Mouse (Mus musculus) heart, embryonic 15.5 days (tissue): ENCODE results near the gene Bcap29. TPM values are rescaled to one million over a fixed set of nuclear protein-coding genes. Genes with fewer than 3 reads are reported as not detected.
"Not testable (repeated sequence)": the region's sequence is repeated elsewhere in the genome, so short reads cannot be mapped to it uniquely, and the experiment has no call there.

Experiments
- ATAC-seq: fragments of 200-750 bp; cut with Nextera tagmentation; replicated peaks from 2 replicates; pipeline ENCODE4 v1.8.0; 2017; ENCODE audit warnings: low read depth, moderate TSS enrichment; ENCODE audit not compliant: insufficient number of reproducible peaks, insufficient read depth, low FRiP score
- H3K27ac ChIP-seq: fragments of 300-500 bp; sonication (generic); 2 replicates; pipeline ENCODE4 v1.5.1; 2015; ENCODE audit warnings: mild to moderate bottlenecking, inconsistent platforms
- H3K27me3 ChIP-seq: fragments of 300-500 bp; sonication (generic); 2 replicates; pipeline ENCODE4 v1.6.1; 2015; ENCODE audit warnings: inconsistent platforms
- H3K36me3 ChIP-seq: fragments of 300-500 bp; sonication (generic); 2 replicates; pipeline ENCODE4 v1.6.1; 2015; ENCODE audit warnings: mild to moderate bottlenecking, inconsistent platforms
- H3K4me1 ChIP-seq: fragments of 300-500 bp; sonication (generic); replicated peaks from 2 replicates; pipeline ENCODE4 v1.6.1; 2015; ENCODE audit warnings: inconsistent platforms
- H3K4me2 ChIP-seq: fragments of 300-500 bp; sonication (generic); 2 replicates; pipeline ENCODE4 v1.6.1; 2015; ENCODE audit warnings: inconsistent platforms, mild to moderate bottlenecking, moderate library complexity
- H3K4me3 ChIP-seq: fragments of 300-500 bp; sonication (generic); 2 replicates; pipeline ENCODE4 v1.5.1; 2015; ENCODE audit warnings: mild to moderate bottlenecking, inconsistent platforms
- H3K9ac ChIP-seq: fragments of 300-500 bp; sonication (generic); 2 replicates; pipeline ENCODE4 v1.6.1; 2015; ENCODE audit warnings: mild to moderate bottlenecking, inconsistent platforms
- H3K9me3 ChIP-seq: fragments of 300-500 bp; sonication (generic); replicated peaks from 2 replicates; pipeline ENCODE4 v1.6.1; 2016; ENCODE audit warnings: inconsistent platforms
- WGBS: fragments of 180-500 bp; shearing (Covaris S2); methylation state at CpG from one replicate; pipeline ENCODE4 v1.1.7; 2015; ENCODE audit warnings: mixed read lengths; 5-methylcytosine and 5-hydroxymethylcytosine counted together
- polyA plus RNA-seq: library from polyadenylated mRNA; unstranded; fragments of >200 nt; fragmentation: Nextera tagmentation; extraction: Ambion mirVana; gene quantifications from 2 replicates; pipeline ENCODE4 v1.2.1, GENCODE M21; 2015

Gene Bcap29
- polyA plus RNA-seq, 1 experiment from 2014 or later, result 42.4 TPM

- Histone ChIP-seq H3K4me2 (no peak overlapping the region), H3K4me3 (no peak overlapping the region), H3K4me1 (no peaks in the 10 kb centered on the region; the same call in 1 of the 2 replicates), H3K27me3 (no peaks in the 10 kb centered on the region), H3K36me3 (no peaks in the 10 kb centered on the region), H3K27ac (no peak overlapping the region), H3K9ac (no peak overlapping the region), H3K9me3 (no peaks in the 10 kb centered on the region)
- ATAC-seq, result no peak
- WGBS, result 77% methylated on average over 8 of the region's 8 CpGs
These were observed 55.6 kb downstream of the Bcap29 start for GRCm38 (mm10) chr12:31578691-31579476.

GRCm38 (mm10) chr12:31574506-31574905 lies 60.0 kb downstream of the Bcap29 start:
- Histone ChIP-seq H3K4me2 (no peak overlapping the region), H3K9me3 (no peaks in the 10 kb centered on the region), H3K9ac (no peak overlapping the region), H3K27ac (no peak overlapping the region), H3K4me1 (no peaks in the 10 kb centered on the region), H3K4me3 (no peak overlapping the region), H3K27me3 (no peaks in the 10 kb centered on the region), H3K36me3 (no peaks in the 10 kb centered on the region)
- ATAC-seq, result no peak
- 81% methylated on average over 5 of the region's 5 CpGs for WGBS

GRCm38 (mm10) chr12:31569784-31570183 lies 64.7 kb downstream of the Bcap29 start:
- 45% methylated on average over 2 of the region's 2 CpGs for WGBS

GRCm38 (mm10) chr12:31568661-31569060 lies 65.8 kb downstream of the Bcap29 start:
- peak; percentile 50; the same call in 1 of the 2 replicates for ATAC-seq
- no peak overlapping the region for H3K9ac ChIP-seq
- H3K27me3 ChIP-seq, result no peaks in the 10 kb centered on the region
- H3K4me3 ChIP-seq, result no peak overlapping the region
- no peak overlapping the region for H3K4me2 ChIP-seq
- H3K36me3 ChIP-seq, result no peaks in the 10 kb centered on the region
- H3K9me3 ChIP-seq, result no peaks in the 10 kb centered on the region
- peaks cover 9% of the 10 kb centered on the region for H3K4me1 ChIP-seq
- H3K27ac ChIP-seq, result peak overlapping the region; percentile 76

More at GRCm38 (mm10) chr12:31569784-31570183, 64.7 kb downstream of the Bcap29 start:
- Histone ChIP-seq H3K36me3 (no peaks in the 10 kb centered on the region), H3K27me3 (no peaks in the 10 kb centered on the region), H3K9ac (no peak overlapping the region), H3K9me3 (no peaks in the 10 kb centered on the region), H3K27ac (peak overlapping the region; percentile 76; the same call in 1 of the 2 replicates), H3K4me1 (peaks cover 9% of the 10 kb centered on the region), H3K4me3 (no peak overlapping the region), H3K4me2 (no peak overlapping the region)
- ATAC-seq, result no peak

- peak overlapping the region; percentile 22 for H3K4me3 ChIP-seq
- ATAC-seq, H3K9me3 ChIP-seq, H3K36me3 ChIP-seq, H3K27me3 ChIP-seq, H3K4me1 ChIP-seq: not testable (repeated sequence)
- 0 out of 2 replicates have a peak overlapping the region, but pooled peaks have one; percentile 47 for H3K27ac ChIP-seq
- 30% methylated on average over 10 of the region's 10 CpGs for WGBS
- peak overlapping the region; percentile 45 for H3K4me2 ChIP-seq
- H3K9ac ChIP-seq, result 0 out of 2 replicates have a peak overlapping the region, but pooled peaks have one; percentile 7
These were observed 66.9 kb downstream of the Bcap29 start for GRCm38 (mm10) chr12:31567535-31567934.

- no peak overlapping the region for H3K4me2 ChIP-seq
- no peaks in the 10 kb centered on the region for H3K36me3 ChIP-seq
- no peaks in the 10 kb centered on the region for H3K9me3 ChIP-seq
- no peak overlapping the region for H3K9ac ChIP-seq
- no peak for ATAC-seq
- peaks cover 46% of the 10 kb centered on the region for H3K27me3 ChIP-seq
- H3K4me1 ChIP-seq, result peaks cover 13% of the 10 kb centered on the region
- no peak overlapping the region for H3K27ac ChIP-seq
- no peak overlapping the region for H3K4me3 ChIP-seq
- 71% methylated on average over 5 of the region's 5 CpGs for WGBS
These were observed 73.7 kb downstream of the Bcap29 start for GRCm38 (mm10) chr12:31560712-31561111.

- WGBS, result 17% methylated on average over 5 of the region's 5 CpGs
- H3K4me3 ChIP-seq, result peak overlapping the region; percentile 53
- no peaks in the 10 kb centered on the region for H3K36me3 ChIP-seq
- H3K9ac ChIP-seq, result no peak overlapping the region
- peak overlapping the region; percentile 90 for H3K4me2 ChIP-seq
- peaks cover 49% of the 10 kb centered on the region for H3K27me3 ChIP-seq
- ATAC-seq, result no peak
- no peak overlapping the region for H3K27ac ChIP-seq
- H3K4me1 ChIP-seq, result peaks cover 14% of the 10 kb centered on the region
- H3K9me3 ChIP-seq, result no peaks in the 10 kb centered on the region
These were observed 74.5 kb downstream of the Bcap29 start for GRCm38 (mm10) chr12:31560002-31560401.

GRCm38 (mm10) chr12:31554371-31554770 lies 80.1 kb downstream of the Bcap29 start:
- Histone ChIP-seq H3K9me3 (no peaks in the 10 kb centered on the region), H3K4me2 (no peak overlapping the region), H3K27me3 (peaks cover 18% of the 10 kb centered on the region), H3K4me1 (peaks cover 13% of the 10 kb centered on the region), H3K36me3 (no peaks in the 10 kb centered on the region), H3K9ac (no peak overlapping the region), H3K27ac (no peak overlapping the region), H3K4me3 (no peak overlapping the region)
- no peak for ATAC-seq
- 76% methylated on average over 1 of the region's 1 CpGs for WGBS

- Histone ChIP-seq H3K27me3 (peaks cover 8% of the 10 kb centered on the region; the same call in 1 of the 2 replicates), H3K4me1 (peaks cover 5% of the 10 kb centered on the region; the same call in 1 of the 2 replicates), H3K36me3 (no peaks in the 10 kb centered on the region), H3K4me2 (no peak overlapping the region), H3K4me3 (no peak overlapping the region), H3K27ac (no peak overlapping the region), H3K9me3 (no peaks in the 10 kb centered on the region), H3K9ac (no peak overlapping the region)
- no peak for ATAC-seq
- 50% methylated on average over 1 of the region's 1 CpGs for WGBS
These were observed 83.2 kb downstream of the Bcap29 start for GRCm38 (mm10) chr12:31551252-31551651.

GRCm38 (mm10) chr12:31546061-31546460 lies 88.4 kb downstream of the Bcap29 start:
- Histone ChIP-seq H3K27me3 (no peaks in the 10 kb centered on the region), H3K9ac (no peak overlapping the region), H3K36me3 (no peaks in the 10 kb centered on the region), H3K4me2 (no peak overlapping the region), H3K4me1 (no peaks in the 10 kb centered on the region), H3K9me3 (no peaks in the 10 kb centered on the region), H3K4me3 (no peak overlapping the region), H3K27ac (no peak overlapping the region)
- ATAC-seq, result no peak
- WGBS, result 49% methylated on average over 1 of the region's 1 CpGs

- Histone ChIP-seq H3K4me1 (no peaks in the 10 kb centered on the region), H3K27me3 (no peaks in the 10 kb centered on the region), H3K4me3 (no peak overlapping the region), H3K9ac (no peak overlapping the region), H3K9me3 (no peaks in the 10 kb centered on the region), H3K4me2 (no peak overlapping the region), H3K36me3 (no peaks in the 10 kb centered on the region), H3K27ac (no peak overlapping the region)
- no peak for ATAC-seq
- WGBS, result 63% methylated on average over 2 of the region's 2 CpGs
These were observed 89.2 kb downstream of the Bcap29 start for GRCm38 (mm10) chr12:31545219-31545618.

- WGBS, result 53% methylated on average over 5 of the region's 5 CpGs
These were observed 92.9 kb downstream of the Bcap29 start for GRCm38 (mm10) chr12:31541541-31541940.

More at GRCm38 (mm10) chr12:31541541-31541940, 92.9 kb downstream of the Bcap29 start:
- Histone ChIP-seq H3K27ac (no peak overlapping the region), H3K4me3 (no peak overlapping the region), H3K4me1 (peaks cover 13% of the 10 kb centered on the region), H3K9me3 (no peaks in the 10 kb centered on the region), H3K4me2 (no peak overlapping the region), H3K9ac (no peak overlapping the region), H3K36me3 (no peaks in the 10 kb centered on the region), H3K27me3 (no peaks in the 10 kb centered on the region)
- no peak for ATAC-seq
